8 mouse cellular contexts compared by ENCODE assay signal in genomic region chr19:38929471-38930251, GRCm38 (mm10). TPM values are rescaled to one million over a fixed set of nuclear protein-coding genes. Genes with fewer than 3 reads are reported as not detected.
DNase-seq lines count a peak whose midpoint lies in the region; ATAC-seq and TF ChIP-seq lines count a peak whose summit lies in the region.

No protein-coding gene starts in this region.

- H3K4me2 ChIP-seq in embryonic facial prominence, embryonic 12.5 days (replicated peaks), result peak overlapping the region; percentile 73
- peak overlapping the region; percentile 88 for H3K4me2 ChIP-seq in intestine, embryonic 15.5 days (replicated peaks)
- H3K4me2 ChIP-seq in midbrain, postnatal 0 days (ENCODE audit: low read depth, low read length, poor library complexity, severe bottlenecking), result peak overlapping the region; percentile 99

- DNase-seq in left cerebral cortex, adult 18-20 months (ENCODE audit: low spot score in 2 of 2), result peak; percentile 5 to 11
- DNase-seq in left cerebral cortex, adult 11 months (ENCODE audit: low spot score), result no peak
- no peak for DNase-seq in midbrain, postnatal 0 days (ENCODE audit: low spot score)
- DNase-seq in cerebellum, postnatal 25 days, result no peak
- DNase-seq in T-cell, adult 2 months (ENCODE audit: low spot score), result no peak
- no peak for DNase-seq in natural killer cell, adult 2 months (ENCODE audit: low spot score in 2 of 2)

- H3K9ac ChIP-seq in embryonic facial prominence, embryonic 12.5 days, result no peak overlapping the region; the same call in 1 of the 2 replicates
- H3K9ac ChIP-seq in intestine, embryonic 15.5 days, result peak overlapping the region; percentile 96
- H3K9ac ChIP-seq in midbrain, postnatal 0 days (replicated peaks; ENCODE audit: low read length, poor library complexity, severe bottlenecking), result peak overlapping the region; percentile 80; the same call in 1 of the 2 replicates

- TF ChIP-seq CTCF in midbrain, postnatal 0 days (IDR thresholded peaks at IDR 0.05), result no peak

- H3K4me3 ChIP-seq in embryonic facial prominence, embryonic 12.5 days, result peak overlapping the region; percentile 79; the same call in 1 of the 2 replicates
- peak overlapping the region; percentile 88 for H3K4me3 ChIP-seq in intestine, embryonic 15.5 days (replicated peaks)
- peak overlapping the region; percentile 80 for H3K4me3 ChIP-seq in midbrain, postnatal 0 days (ENCODE audit: low read depth, low read length)

- no peaks in the 10 kb centered on the region for H3K9me3 ChIP-seq in embryonic facial prominence, embryonic 12.5 days
- H3K9me3 ChIP-seq in intestine, embryonic 15.5 days, result no peaks in the 10 kb centered on the region
- H3K9me3 ChIP-seq in midbrain, postnatal 0 days (ENCODE audit: low read length), result no peaks in the 10 kb centered on the region

- no peaks in the 10 kb centered on the region for H3K27me3 ChIP-seq in embryonic facial prominence, embryonic 12.5 days
- H3K27me3 ChIP-seq in intestine, embryonic 15.5 days (replicated peaks), result no peaks in the 10 kb centered on the region
- no peaks in the 10 kb centered on the region for H3K27me3 ChIP-seq in midbrain, postnatal 0 days (ENCODE audit: insufficient read depth, low read length)

- H3K27ac ChIP-seq in embryonic facial prominence, embryonic 12.5 days, result no peak overlapping the region
- no peak overlapping the region for H3K27ac ChIP-seq in intestine, embryonic 15.5 days
- H3K27ac ChIP-seq in midbrain, postnatal 0 days (ENCODE audit: low read depth, low read length), result no peak overlapping the region

- ATAC-seq in embryonic facial prominence, embryonic 12.5 days (ENCODE audit: insufficient number of reproducible peaks, insufficient read depth, low FRiP score, low TSS enrichment), result no peak
- no peak for ATAC-seq in intestine, embryonic 15.5 days
- no peak for ATAC-seq in midbrain, postnatal 0 days (ENCODE audit: low FRiP score)

- peaks cover 7% of the 10 kb centered on the region; the same call in 1 of the 2 replicates for H3K36me3 ChIP-seq in embryonic facial prominence, embryonic 12.5 days
- no peaks in the 10 kb centered on the region for H3K36me3 ChIP-seq in intestine, embryonic 15.5 days
- H3K36me3 ChIP-seq in midbrain, postnatal 0 days (ENCODE audit: insufficient read depth, low read length), result no peaks in the 10 kb centered on the region

- WGBS in embryonic facial prominence, embryonic 12.5 days, result 72% methylated on average over 13 of the region's 13 CpGs
- WGBS in intestine, embryonic 15.5 days, result 67% methylated on average over 13 of the region's 13 CpGs
- 69% methylated on average over 13 of the region's 13 CpGs for WGBS in midbrain, postnatal 0 days

- H3K4me1 ChIP-seq in embryonic facial prominence, embryonic 12.5 days, result peaks cover 12% of the 10 kb centered on the region; the same call in 1 of the 2 replicates
- H3K4me1 ChIP-seq in intestine, embryonic 15.5 days (replicated peaks), result peaks cover 11% of the 10 kb centered on the region; the same call in 1 of the 2 replicates
- H3K4me1 ChIP-seq in midbrain, postnatal 0 days (ENCODE audit: insufficient read depth, low read length), result no peaks in the 10 kb centered on the region

RNA-seq across cellular contexts. Expression of gene Hells, which starts 1.1 kb away (rescaled TPM):
- total RNA-seq in left cerebral cortex, adult 18-20 months (2021), result 1 to 10 TPM; 2.5 to 3.7 TPM
- polyA plus RNA-seq in embryonic facial prominence, embryonic 12.5 days (2016; fragmentation: Nextera tagmentation; extraction: Ambion mirVana), result 59.1 and 65.8 TPM in 2 replicates
- 45.1 and 55.5 TPM in 2 replicates for polyA plus RNA-seq in intestine, embryonic 15.5 days (2015; fragmentation: Nextera tagmentation; extraction: Ambion mirVana)
- total RNA-seq in midbrain, postnatal 0 days (2014; rRNA removed), result 3.7 and 5.5 TPM in 2 replicates
- 3.6 and 4.8 TPM in 2 replicates for polyA plus RNA-seq in midbrain, postnatal 0 days (2015; fragmentation: Nextera tagmentation; extraction: Ambion mirVana)

Comparison
In these comparisons a context has a peak if more than half of its experiments do, and no peak if none do; other contexts are left out.
1. DNase-seq: peak in left cerebral cortex, adult 18-20 months (2 of 2); none in left cerebral cortex, adult 11 months (single experiment), midbrain, postnatal 0 days (single experiment), cerebellum, postnatal 25 days (0 of 2), T-cell, adult 2 months (single experiment) and natural killer cell, adult 2 months (0 of 2).
2. Peak in every context shown above with its lines, with median percentiles within 50 percentile points of each other: H3K4me2 ChIP-seq and H3K4me3 ChIP-seq.